Mouse (Mus musculus) thymus, postnatal 14 days (tissue): ENCODE measurements around the gene Cyp1b1.

Experiments used
- DNase-seq: peaks from one replicate; pipeline ENCODE4 v3.0.0; 2021

Gene Cyp1b1

DNA sequence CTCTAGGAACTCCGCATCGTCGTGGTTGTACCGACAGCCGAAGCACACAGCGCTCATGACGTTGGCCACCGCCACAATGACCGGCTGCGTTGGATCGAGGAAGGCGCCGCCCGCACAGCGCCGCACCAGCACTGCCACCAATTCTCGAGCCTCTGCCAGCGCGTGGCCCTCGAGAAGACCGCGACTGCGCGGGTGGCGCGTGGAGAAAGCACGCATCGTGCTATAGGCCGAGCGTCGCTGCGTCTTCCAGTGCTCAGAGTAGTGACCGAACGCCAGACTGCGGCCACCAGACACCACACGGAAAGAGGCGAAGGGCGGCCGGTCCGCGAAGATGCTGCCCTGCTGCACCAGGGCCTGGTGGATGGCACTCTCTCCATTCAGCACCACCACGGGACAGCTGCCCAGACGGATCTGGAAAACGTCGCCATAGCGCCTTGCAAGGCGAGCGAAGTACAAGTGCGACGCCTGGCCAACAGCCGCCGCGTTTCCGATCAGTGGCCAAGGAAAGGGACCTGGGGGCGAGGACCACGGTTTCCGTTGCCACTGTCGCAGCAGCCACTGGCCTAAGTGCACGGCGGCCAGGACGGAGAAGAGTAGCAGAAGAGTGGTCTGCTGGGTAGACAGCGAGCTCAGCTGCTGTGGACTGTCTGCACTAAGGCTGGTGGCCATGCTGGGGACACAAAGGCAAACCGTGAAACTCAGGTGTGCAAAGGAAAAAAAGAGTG is 1.1 kb downstream of the Cyp1b1 start:
- DNase-seq, result no peak

DNA sequence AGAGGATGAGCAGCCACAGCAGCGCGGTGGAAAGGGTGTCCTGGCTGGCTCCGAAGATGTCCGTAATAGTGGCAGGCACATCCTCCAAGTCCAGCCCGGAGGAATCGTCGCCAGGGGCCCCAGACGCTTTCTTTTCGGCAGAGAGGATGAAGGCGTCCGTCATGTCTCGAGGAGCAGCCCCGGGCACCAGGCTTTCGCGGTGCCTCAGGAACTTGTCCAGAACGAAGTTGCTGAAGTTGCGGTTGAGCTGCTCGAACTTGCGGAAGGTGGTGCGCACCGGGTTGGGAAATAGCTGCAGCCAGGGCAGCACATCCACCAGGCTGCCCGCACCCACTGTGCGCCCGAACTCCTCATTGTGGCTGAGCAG is 1.6 kb downstream of the Cyp1b1 start:
- no peak for DNase-seq

DNA sequence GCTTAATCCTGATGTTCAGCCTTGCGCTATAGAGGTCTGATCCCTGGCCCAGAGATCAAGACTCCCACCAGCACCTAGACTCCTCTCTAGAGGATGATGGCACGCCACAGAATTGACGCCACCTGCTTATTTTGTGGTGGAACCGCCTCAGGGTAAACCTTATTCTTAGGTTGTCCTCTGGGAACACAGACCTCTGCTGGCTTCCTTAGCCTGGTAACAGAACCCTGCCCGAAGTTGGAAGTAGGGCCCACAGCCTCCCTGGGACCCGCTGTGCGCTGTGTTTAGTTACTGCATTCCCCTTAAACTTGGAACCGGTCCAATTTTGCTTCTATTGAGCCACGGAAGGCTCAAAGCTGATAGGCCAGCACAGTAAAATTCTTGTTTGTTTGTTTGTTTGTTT is 2.3 kb downstream of the Cyp1b1 start:
- no peak for DNase-seq

DNA sequence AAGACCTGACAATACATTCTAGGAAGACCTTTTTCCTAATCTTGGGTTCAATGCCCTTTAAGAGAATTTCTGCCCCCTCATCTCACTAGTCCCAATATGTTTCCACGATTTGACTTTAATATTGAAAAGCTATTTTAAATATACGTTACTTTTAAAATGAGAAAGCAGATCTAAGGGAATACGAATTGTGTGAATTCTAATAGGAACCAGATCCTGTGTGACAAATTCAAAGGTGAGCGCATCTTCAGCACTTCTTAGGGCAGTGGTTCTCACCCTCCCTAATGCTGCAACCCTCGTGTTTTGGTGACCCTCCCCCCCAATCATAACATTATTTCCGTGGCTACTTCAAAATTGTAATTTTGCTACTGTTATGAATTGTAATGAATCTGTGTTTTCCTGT is 2.9 kb downstream of the Cyp1b1 start:
- no peak for DNase-seq

DNA sequence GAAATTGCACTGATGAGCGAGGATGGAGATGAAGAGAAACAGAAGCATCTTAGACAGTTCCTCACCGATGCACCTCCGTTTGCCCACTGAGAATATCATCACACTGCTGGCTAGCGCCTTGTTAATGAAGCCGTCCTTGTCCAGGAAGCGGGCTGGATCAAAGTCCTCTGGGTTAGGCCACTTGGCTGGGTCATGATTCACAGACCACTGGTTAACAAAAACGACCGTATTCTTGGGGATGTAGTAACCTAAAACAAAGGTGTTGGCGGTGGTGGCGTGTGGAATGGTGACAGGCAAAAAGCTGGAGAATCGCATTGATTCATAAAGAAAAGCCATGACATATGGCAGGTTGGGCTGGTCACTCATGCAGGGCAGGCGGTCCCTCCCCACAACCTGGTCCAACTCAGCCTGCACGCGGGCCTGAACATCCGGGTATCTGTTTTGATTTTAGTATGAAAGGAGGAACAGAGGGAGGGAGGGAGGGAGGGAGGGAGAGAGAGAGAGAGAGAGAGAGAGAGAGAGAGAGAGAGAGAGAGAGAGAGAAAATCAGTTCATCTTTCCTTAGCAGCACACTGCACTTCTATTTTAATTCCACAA is 4.5 kb downstream of the Cyp1b1 start:
- DNase-seq, result no peak

DNA sequence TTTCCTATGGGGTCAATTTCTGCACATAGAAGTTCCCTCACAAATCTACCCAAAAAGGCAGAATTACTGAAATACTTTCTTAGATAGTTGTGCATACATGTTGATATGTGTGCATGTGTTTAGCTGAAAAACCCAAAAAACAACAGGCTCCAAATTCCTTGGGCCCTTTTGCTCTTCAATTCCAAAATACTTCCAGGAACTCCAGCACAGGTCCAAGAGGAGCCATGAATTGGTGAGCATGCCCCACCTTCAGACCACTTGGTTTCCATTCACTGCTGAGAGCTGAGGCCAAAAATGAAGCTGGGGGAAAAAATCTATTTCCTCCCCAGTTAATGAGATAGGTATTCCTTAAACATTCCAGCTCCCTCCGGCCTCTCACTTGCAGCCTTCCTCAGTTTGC is 5.1 kb downstream of the Cyp1b1 start:
- no peak for DNase-seq

DNA sequence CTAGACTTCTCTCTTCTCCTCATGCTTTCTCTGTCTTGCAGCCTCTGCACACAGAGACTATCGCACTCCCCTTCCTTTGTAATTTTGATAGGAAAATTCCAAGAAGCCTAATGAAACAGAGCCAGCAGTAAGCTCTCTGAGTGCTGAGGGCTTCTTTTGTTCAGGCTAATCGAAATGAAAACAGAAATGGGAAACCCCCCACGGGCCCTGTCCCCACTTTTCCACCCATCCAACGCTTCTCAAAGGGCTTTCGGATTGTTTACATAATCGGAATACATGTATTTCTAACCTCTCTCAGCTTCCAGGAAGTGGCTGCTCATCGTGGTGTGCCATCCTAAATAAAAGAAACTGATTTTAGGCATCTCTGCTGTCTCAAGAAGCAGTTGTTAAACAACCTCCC is 6.7 kb downstream of the Cyp1b1 start:
- DNase-seq, result no peak

DNA sequence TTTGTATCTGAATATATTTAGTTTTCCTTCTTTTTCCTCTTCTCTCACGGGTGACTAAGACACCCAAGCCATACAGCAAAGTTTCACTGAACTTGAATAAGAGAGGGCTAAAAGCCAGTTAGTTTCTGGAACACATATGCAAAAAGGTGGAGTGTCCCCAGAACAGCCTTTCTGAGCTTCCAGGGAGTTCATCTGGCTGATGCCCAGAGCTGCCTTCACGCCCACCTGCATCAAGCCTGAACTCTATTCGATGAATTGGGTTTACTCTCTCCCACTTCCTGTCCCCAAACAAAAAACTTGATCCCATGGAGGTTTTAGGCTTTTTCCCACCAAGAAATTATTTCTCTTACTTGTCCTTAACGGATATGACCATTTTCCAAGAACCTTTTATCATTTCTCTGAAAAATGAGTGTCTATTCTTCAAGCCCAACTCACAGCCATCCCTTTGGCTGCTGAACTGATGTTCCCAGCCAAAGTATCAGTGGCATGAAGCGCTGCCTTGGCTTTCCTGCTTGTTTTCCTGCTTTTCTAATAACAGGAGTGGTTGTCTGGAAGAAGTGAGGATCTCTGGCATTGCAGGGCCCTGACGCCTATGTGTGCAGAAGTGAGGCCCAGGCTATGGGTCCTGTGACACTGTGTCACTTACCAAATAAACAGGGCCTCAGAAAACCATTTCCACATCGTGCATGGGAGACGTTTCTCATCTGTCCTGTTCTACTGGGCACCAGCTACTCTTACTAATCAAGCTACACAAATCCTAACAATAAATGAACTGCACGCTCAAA is 9.0 kb downstream of the Cyp1b1 start:
- no peak for DNase-seq

DNA sequence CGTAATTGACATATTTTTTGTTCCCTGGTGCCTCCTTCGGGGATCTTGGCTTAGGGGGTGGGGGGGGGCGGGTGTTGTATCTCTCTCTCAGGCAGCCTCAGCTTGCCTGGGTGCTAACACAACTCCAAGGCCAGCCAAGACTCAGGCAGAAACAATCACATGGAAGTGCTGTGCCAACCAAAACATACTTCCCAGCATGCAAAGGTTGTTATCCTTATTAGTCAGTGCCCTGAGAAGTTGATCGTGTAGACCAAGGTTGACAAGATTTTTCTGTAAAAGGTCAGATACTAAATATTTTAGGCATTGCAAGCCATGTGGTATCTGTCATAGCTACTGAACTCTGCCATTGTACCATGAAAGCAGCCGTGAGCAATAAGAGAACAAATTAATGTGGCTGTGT is 14.0 kb downstream of the Cyp1b1 start:
- no peak for DNase-seq

DNA sequence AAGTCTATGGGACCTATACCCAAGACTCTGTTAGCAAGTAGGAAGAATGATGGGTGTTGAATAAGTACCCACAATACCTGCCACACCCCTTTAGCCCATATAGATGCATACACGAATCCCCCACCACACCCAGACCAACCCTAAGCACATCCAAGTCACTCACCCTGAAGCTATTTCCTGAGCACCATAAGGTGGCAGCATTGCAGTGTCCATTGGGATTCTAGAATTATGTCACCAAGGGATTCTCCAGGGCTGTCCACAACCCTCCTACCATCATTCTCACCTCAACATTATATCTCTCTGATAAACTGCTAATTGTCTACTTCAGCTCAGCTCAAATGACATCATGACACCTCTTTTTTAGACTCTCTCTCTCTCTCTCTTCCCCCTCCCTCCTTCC is 15.7 kb downstream of the Cyp1b1 start:
- no peak for DNase-seq

DNA sequence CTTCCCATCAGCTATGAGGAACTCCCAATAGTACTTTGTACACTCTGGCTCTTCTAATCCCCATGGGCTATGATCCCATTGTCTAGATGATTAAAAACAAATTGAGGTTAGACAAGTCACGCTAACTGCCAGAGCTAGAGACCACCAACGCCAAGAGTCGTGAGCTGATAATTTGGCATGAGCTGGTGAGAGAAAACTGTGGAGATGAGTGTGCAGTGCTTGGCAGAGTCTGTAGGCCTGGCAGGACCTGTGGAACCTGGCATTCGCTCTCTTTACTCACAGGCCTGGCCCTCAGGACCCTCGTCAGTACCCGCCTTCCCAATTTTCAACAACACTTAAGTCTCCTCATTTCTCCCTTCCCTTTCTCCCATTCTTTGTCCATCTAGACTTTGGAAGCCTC is 19.3 kb downstream of the Cyp1b1 start:
- no peak for DNase-seq

DNA sequence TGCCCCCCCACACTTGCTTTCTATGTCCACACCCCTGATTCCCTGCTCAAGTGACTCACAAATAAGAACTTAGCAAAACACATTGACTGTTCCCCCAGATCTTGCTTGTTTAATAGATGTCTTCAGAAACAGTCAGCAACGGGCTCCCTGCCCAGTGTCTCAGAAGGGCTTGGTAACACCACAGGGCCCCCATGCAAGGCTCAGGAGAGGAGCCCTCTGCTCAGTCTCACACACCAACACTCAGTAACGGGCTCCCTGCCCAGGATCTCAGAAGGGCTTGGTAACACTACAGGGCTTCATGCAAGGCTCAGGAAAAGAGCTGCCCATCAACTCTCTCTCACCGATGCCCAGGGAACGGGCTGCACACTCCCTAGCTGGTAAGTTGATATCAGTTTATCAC is 19.8 kb downstream of the Cyp1b1 start:
- no peak for DNase-seq

DNA sequence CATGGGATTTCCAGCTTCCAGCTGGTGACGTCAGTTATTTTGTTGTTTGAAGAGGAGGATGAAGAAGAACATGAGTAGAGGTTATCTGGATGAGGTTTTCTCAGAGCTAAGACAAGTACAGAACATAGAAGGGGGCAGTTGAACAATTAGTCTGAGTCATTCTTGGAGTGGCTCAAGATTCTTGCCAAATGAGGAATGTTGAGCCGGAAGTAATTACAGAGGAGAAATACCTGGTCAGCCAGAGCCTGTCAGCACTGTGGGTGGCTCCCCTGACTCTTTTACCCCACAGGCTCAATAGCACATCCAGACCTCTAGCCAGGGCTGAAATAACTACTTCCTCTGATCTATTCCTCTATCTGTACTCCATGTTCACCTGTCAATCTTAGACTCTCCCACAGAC is 44.0 kb downstream of the Cyp1b1 start:
- DNase-seq, result no peak

DNA sequence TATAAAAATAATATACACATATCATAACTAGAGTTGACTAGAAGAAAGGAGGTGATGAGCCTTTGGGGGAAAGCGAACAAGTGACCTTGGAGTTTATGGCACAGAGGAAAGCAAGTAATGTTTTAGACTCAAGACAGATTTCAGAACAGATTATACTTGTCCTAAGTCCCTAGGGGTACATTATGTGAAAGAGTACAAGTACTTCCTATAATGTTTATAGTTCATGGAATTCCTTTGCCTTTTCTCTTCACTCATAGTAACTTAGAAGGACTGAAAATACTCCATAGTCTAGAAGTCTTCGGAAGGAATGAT is 50.8 kb downstream of the Cyp1b1 start:
- no peak for DNase-seq

DNA sequence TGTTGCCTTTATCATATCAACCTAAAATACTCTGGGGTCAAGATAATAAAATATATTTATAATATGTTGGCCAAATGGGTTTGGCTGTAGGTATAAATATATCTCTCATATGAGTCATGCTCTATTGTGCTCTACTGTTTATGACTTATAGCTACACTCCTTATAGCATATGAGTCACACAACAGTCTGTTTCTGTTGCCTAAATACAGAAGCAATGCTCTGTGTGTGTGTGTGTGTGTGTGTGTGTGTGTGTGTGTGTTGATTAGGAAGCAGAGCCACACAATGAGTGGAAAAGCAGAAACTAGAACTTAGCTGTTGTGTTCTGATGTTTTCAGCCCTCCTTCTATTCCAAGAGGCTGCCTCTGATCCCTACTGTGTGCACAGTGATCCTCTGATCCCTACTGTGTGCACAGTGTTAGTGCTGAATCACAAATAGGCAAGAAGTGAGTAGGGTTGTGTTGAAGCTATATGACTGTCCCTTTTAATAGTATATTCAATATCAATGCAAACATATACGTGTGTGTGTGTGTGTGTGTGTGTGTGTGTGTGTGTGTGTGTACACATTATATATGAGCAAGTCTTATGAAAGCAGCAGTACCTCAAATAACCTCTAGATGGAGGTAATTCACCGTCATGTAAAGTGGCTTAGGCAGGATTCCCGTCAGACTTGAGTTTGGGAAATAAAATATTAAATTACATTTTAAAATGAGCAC is 51.3 kb downstream of the Cyp1b1 start:
- peak; percentile 9 for DNase-seq

DNA sequence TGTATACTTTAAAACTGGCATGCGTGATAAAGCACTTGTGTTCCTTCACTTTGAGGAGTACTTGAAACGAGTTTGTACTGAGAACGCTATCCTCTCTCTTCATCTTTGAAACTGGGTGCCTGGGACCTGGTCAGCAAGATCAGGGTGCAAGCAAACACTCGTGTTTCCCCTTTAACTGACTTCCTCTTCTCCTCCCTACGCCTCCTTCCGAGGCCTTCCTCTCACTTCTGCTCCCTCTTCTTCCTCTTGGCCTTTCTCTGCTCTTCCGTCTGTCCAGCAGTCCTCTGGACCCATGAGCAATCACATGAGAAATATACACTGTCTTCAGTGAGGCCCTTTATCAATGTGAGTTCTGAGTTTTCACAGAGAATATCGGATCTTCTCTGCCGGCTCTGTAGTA is 53.0 kb downstream of the Cyp1b1 start:
- no peak for DNase-seq

DNA sequence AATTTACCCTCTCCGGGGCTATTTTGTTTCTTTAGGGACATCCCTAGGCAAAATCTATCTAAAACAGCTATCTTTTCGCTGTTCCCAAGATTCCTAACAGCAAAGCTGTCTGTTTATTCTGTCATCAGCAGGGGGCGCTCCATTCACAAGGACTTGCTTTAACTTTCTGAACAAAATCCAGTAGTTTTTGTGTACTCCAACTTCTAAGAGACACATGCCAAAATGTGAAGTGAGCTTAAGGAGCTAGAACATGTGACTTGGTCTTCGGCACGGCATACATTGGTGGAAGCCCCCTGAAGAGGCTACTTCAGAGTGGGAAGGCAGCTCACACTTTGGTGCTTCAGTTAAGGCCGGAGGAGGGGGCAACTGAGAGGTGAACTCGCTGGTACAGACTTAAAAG is 53.5 kb downstream of the Cyp1b1 start:
- peak; percentile 68 for DNase-seq

DNA sequence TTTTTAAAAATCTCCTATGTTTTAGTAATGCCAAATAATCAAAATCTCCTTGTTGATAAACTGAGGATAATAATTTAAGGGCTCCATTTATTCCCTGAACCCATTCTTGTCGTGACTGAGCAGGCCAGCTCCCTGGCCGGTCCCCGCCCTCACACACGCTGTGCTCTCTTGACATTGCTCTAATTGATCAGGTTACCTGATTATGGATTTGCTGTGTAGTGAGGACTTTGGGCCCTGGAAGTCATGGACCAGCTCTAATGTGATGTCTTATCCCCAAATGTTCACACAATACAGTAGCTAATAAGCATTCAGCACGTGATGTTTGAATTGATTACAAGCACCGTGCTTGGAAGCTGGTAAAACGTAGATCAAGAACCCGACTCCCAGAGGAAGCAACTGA is 56.0 kb downstream of the Cyp1b1 start:
- no peak for DNase-seq

DNA sequence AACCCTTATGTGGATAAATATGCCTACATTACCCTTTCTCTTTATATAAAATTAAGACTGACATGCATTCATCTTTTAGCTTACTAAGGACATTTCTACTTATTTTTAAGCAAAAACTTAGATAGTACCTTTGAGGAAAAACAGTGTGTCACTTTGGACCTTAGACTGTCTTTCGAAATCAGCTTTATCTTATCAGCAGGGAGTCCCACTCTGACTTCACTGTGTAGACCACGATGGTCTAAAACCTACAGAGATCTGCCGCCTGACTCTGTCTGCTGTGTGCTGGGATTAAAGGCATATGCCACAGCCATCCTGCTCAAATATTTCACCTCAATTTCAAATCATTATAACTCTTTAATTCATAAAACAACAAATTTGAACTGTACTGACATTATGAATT is 56.4 kb downstream of the Cyp1b1 start:
- DNase-seq, result no peak

DNA sequence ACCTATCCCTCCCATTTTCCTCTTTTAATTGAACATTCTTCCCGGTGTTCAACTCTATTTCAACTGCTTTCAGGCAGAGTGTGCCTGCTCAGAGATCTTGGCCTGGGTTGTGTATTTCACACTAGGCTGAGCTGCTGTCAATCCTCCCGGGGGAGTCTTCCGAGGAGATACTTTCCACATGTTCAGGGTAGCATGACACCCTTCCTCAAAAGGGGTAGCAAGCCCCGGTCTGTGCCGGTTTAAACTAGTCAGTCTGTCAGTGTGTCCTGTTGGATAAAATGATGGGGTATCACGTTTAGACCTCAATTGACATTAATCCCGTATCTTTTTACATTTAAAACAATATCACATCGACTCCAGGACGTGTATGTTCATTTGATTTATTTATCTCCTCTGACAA is 57.1 kb downstream of the Cyp1b1 start:
- DNase-seq, result no peak

DNA sequence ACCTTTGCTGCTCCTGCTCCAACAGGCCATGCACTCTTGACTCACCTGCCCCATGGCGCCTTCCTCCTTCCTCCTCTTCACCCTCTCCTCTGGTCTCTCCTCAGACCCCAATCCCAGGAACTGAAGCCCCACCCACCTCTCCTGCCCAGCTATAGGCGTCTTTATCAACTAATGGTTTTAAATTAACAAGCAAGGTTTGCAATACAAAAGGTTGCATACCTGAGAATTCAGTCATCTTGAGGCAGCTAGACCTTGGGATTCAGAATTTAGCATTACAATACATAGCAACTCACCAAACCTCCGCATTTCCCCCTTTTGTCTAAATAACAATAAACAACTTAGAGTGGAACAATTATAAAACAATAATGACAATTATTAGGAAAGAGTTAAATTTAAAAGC is 60.7 kb downstream of the Cyp1b1 start:
- DNase-seq, result no peak

DNA sequence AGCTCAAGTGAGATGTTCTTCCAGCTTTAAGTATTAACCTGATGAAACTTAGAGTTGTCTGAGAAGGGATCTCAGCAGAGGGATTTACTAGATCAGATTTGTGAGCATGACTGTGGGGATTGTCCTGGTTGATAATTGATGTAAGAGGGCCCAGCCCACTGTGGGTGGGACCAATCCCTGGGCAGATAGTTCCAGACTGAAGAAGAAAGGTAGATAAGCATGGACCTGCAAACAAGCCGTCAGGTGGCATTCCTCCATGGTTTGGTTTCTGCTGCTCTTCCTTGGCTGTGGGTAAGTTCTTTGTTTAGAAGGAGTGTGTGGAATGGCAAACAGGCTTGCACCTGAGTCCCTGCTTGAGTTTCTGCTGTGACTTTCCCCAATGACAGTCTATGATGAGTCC is 61.7 kb downstream of the Cyp1b1 start:
- DNase-seq, result no peak
